Mouse (Mus musculus) liver, embryonic 13.5 days (tissue): ENCODE results near the gene Rhobtb1. TPM values are rescaled to one million over a fixed set of nuclear protein-coding genes. Genes with fewer than 3 reads are reported as not detected.

Source experiments
- ATAC-seq: fragments of 200-750 bp; cut with Nextera tagmentation; 2 replicates; pipeline ENCODE4 v1.8.0; 2017; ENCODE audit warnings: low read depth, mild to moderate bottlenecking, moderate number of reproducible peaks, moderate library complexity
- DNase-seq: peaks from one replicate; pipeline ENCODE4 v3.0.0; 2022
- H3K27ac ChIP-seq: fragments of 300-500 bp; sonication (generic); 2 replicates; pipeline ENCODE4 v1.5.1; 2015; ENCODE audit warnings: moderate library complexity, mild to moderate bottlenecking, inconsistent platforms
- H3K27me3 ChIP-seq: fragments of 300-500 bp; sonication (generic); 2 replicates; pipeline ENCODE4 v1.6.1; 2015; ENCODE audit warnings: mild to moderate bottlenecking, inconsistent platforms
- H3K36me3 ChIP-seq: fragments of 300-500 bp; sonication (generic); 2 replicates; pipeline ENCODE4 v1.6.1; 2015; ENCODE audit warnings: mild to moderate bottlenecking, inconsistent platforms
- H3K4me1 ChIP-seq: fragments of 300-500 bp; sonication (generic); replicated peaks from 2 replicates; pipeline ENCODE4 v1.6.1; 2015; ENCODE audit warnings: inconsistent platforms
- H3K4me2 ChIP-seq: fragments of 300-500 bp; sonication (generic); 2 replicates; pipeline ENCODE4 v1.6.1; 2015; ENCODE audit warnings: inconsistent platforms, mild to moderate bottlenecking, moderate library complexity
- H3K4me3 ChIP-seq: fragments of 300-500 bp; sonication (generic); replicated peaks from 2 replicates; pipeline ENCODE4 v1.5.1; 2015; ENCODE audit warnings: mild to moderate bottlenecking, inconsistent platforms
- H3K9ac ChIP-seq: fragments of 300-500 bp; sonication (generic); 2 replicates; pipeline ENCODE4 v1.6.1; 2015; ENCODE audit warnings: mild to moderate bottlenecking, inconsistent platforms
- H3K9me3 ChIP-seq: fragments of 300-500 bp; sonication (generic); replicated peaks from 2 replicates; pipeline ENCODE4 v1.6.1; 2016; ENCODE audit warnings: inconsistent platforms
- WGBS: fragments of 180-500 bp; shearing (Covaris S2); methylation state at CpG from one replicate; pipeline ENCODE4 v1.1.7; 2015; ENCODE audit not compliant: insufficient replicate concordance; 5-methylcytosine and 5-hydroxymethylcytosine counted together
- polyA plus RNA-seq: library from polyadenylated mRNA; unstranded; fragments of >200 nt; fragmentation: Nextera tagmentation; extraction: Ambion mirVana; gene quantifications from 2 replicates; pipeline ENCODE4 v1.2.1, GENCODE M21; 2015

Gene Rhobtb1
- polyA plus RNA-seq, 1 experiment from 2014 or later, result 7.2 TPM

- no peak overlapping the region for H3K4me3 ChIP-seq
- H3K9me3 ChIP-seq, result no peaks in the 10 kb centered on the region
- H3K27ac ChIP-seq, result no peak overlapping the region
- ATAC-seq, result no peak
- no peaks in the 10 kb centered on the region for H3K27me3 ChIP-seq
- H3K4me1 ChIP-seq, result no peaks in the 10 kb centered on the region
- H3K4me2 ChIP-seq, result no peak overlapping the region
- H3K36me3 ChIP-seq, result no peaks in the 10 kb centered on the region
- no peak overlapping the region for H3K9ac ChIP-seq
- WGBS, result 45% methylated on average over 7 of the region's 7 CpGs
- DNase-seq, result no peak
Measured at GRCm38 (mm10) chr10:69165125-69165524, 13.9 kb downstream of the Rhobtb1 start.

GRCm38 (mm10) chr10:69165847-69166246 is 14.6 kb downstream of the Rhobtb1 start:
- Histone ChIP-seq H3K36me3 (no peaks in the 10 kb centered on the region), H3K27ac (no peak overlapping the region), H3K4me2 (no peak overlapping the region), H3K9me3 (no peaks in the 10 kb centered on the region), H3K27me3 (no peaks in the 10 kb centered on the region), H3K4me1 (no peaks in the 10 kb centered on the region), H3K9ac (no peak overlapping the region), H3K4me3 (no peak overlapping the region)
- ATAC-seq (no peak), DNase-seq (no peak)
- WGBS, result 61% methylated on average over 3 of the region's 3 CpGs

- no peaks in the 10 kb centered on the region for H3K4me1 ChIP-seq
- no peak for DNase-seq
- no peak overlapping the region for H3K4me3 ChIP-seq
- no peaks in the 10 kb centered on the region for H3K36me3 ChIP-seq
- WGBS, result 64% methylated on average over 12 of the region's 12 CpGs
- no peaks in the 10 kb centered on the region for H3K27me3 ChIP-seq
- H3K4me2 ChIP-seq, result no peak overlapping the region
- no peak overlapping the region for H3K9ac ChIP-seq
- no peaks in the 10 kb centered on the region for H3K9me3 ChIP-seq
- no peak for ATAC-seq
- H3K27ac ChIP-seq, result 0 out of 2 replicates have a peak overlapping the region, but pooled peaks have one; percentile 24
Measured at GRCm38 (mm10) chr10:69166514-69166913, 15.3 kb downstream of the Rhobtb1 start.

GRCm38 (mm10) chr10:69172412-69172811 is 21.2 kb downstream of the Rhobtb1 start:
- H3K27ac ChIP-seq, result no peak overlapping the region
- H3K36me3 ChIP-seq, result no peaks in the 10 kb centered on the region
- no peaks in the 10 kb centered on the region for H3K27me3 ChIP-seq
- no peak overlapping the region for H3K4me3 ChIP-seq
- no peak for ATAC-seq
- DNase-seq, result no peak
- no peaks in the 10 kb centered on the region for H3K9me3 ChIP-seq
- 54% methylated on average over 3 of the region's 3 CpGs for WGBS
- no peaks in the 10 kb centered on the region for H3K4me1 ChIP-seq
- no peak overlapping the region for H3K4me2 ChIP-seq
- no peak overlapping the region for H3K9ac ChIP-seq

- Histone ChIP-seq H3K27ac (no peak overlapping the region), H3K4me1 (no peaks in the 10 kb centered on the region), H3K4me3 (no peak overlapping the region), H3K36me3 (no peaks in the 10 kb centered on the region), H3K9me3 (peaks cover 5% of the 10 kb centered on the region; the same call in 1 of the 2 replicates), H3K27me3 (no peaks in the 10 kb centered on the region), H3K4me2 (no peak overlapping the region), H3K9ac (no peak overlapping the region)
- DNase-seq (no peak), ATAC-seq (no peak)
- 55% methylated on average over 3 of the region's 3 CpGs for WGBS
Measured at GRCm38 (mm10) chr10:69176116-69176515, 24.9 kb downstream of the Rhobtb1 start.

GRCm38 (mm10) chr10:69179341-69179740 is 28.1 kb downstream of the Rhobtb1 start:
- H3K9me3 ChIP-seq, result peaks cover 5% of the 10 kb centered on the region; the same call in 1 of the 2 replicates
- H3K36me3 ChIP-seq, result no peaks in the 10 kb centered on the region
- H3K9ac ChIP-seq, result no peak overlapping the region
- no peak overlapping the region for H3K27ac ChIP-seq
- WGBS, result 76% methylated on average over 1 of the region's 1 CpGs
- no peak for ATAC-seq
- H3K27me3 ChIP-seq, result no peaks in the 10 kb centered on the region
- no peak overlapping the region for H3K4me2 ChIP-seq
- DNase-seq, result no peak
- no peak overlapping the region for H3K4me3 ChIP-seq
- H3K4me1 ChIP-seq, result no peaks in the 10 kb centered on the region

- no peak overlapping the region for H3K9ac ChIP-seq
- H3K27me3 ChIP-seq, result no peaks in the 10 kb centered on the region
- no peaks in the 10 kb centered on the region for H3K36me3 ChIP-seq
- H3K9me3 ChIP-seq, result peaks cover 5% of the 10 kb centered on the region; the same call in 1 of the 2 replicates
- H3K27ac ChIP-seq, result no peak overlapping the region
- DNase-seq, result no peak
- H3K4me3 ChIP-seq, result no peak overlapping the region
- no peak for ATAC-seq
- H3K4me2 ChIP-seq, result no peak overlapping the region
- 42% methylated on average over 3 of the region's 3 CpGs for WGBS
- no peaks in the 10 kb centered on the region for H3K4me1 ChIP-seq
Measured at GRCm38 (mm10) chr10:69180997-69181396, 29.8 kb downstream of the Rhobtb1 start.

- 0 out of 2 replicates have a peak, but pooled peaks cover under 1% of the 10 kb centered on the region for H3K9me3 ChIP-seq
- no peaks in the 10 kb centered on the region for H3K36me3 ChIP-seq
- no peak overlapping the region for H3K4me2 ChIP-seq
- ATAC-seq (no peak), DNase-seq (no peak)
- no peaks in the 10 kb centered on the region for H3K27me3 ChIP-seq
- no peak overlapping the region for H3K4me3 ChIP-seq
- H3K9ac ChIP-seq, result no peak overlapping the region
- no peaks in the 10 kb centered on the region for H3K4me1 ChIP-seq
- no peak overlapping the region for H3K27ac ChIP-seq
- WGBS, result 82% methylated on average over 4 of the region's 4 CpGs
Measured at GRCm38 (mm10) chr10:69184903-69185302, 33.7 kb downstream of the Rhobtb1 start.

- 64% methylated on average over 4 of the region's 4 CpGs for WGBS
- Histone ChIP-seq H3K9me3 (no peaks in the 10 kb centered on the region), H3K9ac (no peak overlapping the region), H3K4me2 (no peak overlapping the region), H3K4me3 (no peak overlapping the region), H3K4me1 (no peaks in the 10 kb centered on the region), H3K27ac (peak overlapping the region; percentile 50; the same call in 1 of the 2 replicates), H3K27me3 (no peaks in the 10 kb centered on the region), H3K36me3 (no peaks in the 10 kb centered on the region)
- ATAC-seq (no peak), DNase-seq (no peak)
Measured at GRCm38 (mm10) chr10:69185431-69185830, 34.2 kb downstream of the Rhobtb1 start.

GRCm38 (mm10) chr10:69185894-69186893 is 35.0 kb downstream of the Rhobtb1 start:
- 27% methylated on average over 21 of the region's 21 CpGs for WGBS
- Histone ChIP-seq H3K27me3 (no peaks in the 10 kb centered on the region), H3K27ac (no peak overlapping the region), H3K9ac (no peak overlapping the region), H3K4me1 (no peaks in the 10 kb centered on the region), H3K36me3 (no peaks in the 10 kb centered on the region), H3K4me3 (peak overlapping the region; percentile 22; the same call in 1 of the 2 replicates), H3K4me2 (peak overlapping the region; percentile 28; the same call in 1 of the 2 replicates), H3K9me3 (no peaks in the 10 kb centered on the region)
- DNase-seq, result peak; percentile 12
- no peak; the same call in 1 of the 2 replicates for ATAC-seq

- no peak overlapping the region for H3K4me3 ChIP-seq
- WGBS, result 57% methylated on average over 9 of the region's 9 CpGs
- no peaks in the 10 kb centered on the region for H3K9me3 ChIP-seq
- no peak overlapping the region for H3K27ac ChIP-seq
- no peaks in the 10 kb centered on the region for H3K27me3 ChIP-seq
- H3K4me2 ChIP-seq, result no peak overlapping the region
- no peak overlapping the region for H3K9ac ChIP-seq
- no peaks in the 10 kb centered on the region for H3K36me3 ChIP-seq
- H3K4me1 ChIP-seq, result no peaks in the 10 kb centered on the region
- no peak for DNase-seq
- ATAC-seq, result no peak
Measured at GRCm38 (mm10) chr10:69187773-69188443, 36.7 kb downstream of the Rhobtb1 start.
